ENCODE assay signal across 10 mouse cellular contexts in the genomic region with DNA sequence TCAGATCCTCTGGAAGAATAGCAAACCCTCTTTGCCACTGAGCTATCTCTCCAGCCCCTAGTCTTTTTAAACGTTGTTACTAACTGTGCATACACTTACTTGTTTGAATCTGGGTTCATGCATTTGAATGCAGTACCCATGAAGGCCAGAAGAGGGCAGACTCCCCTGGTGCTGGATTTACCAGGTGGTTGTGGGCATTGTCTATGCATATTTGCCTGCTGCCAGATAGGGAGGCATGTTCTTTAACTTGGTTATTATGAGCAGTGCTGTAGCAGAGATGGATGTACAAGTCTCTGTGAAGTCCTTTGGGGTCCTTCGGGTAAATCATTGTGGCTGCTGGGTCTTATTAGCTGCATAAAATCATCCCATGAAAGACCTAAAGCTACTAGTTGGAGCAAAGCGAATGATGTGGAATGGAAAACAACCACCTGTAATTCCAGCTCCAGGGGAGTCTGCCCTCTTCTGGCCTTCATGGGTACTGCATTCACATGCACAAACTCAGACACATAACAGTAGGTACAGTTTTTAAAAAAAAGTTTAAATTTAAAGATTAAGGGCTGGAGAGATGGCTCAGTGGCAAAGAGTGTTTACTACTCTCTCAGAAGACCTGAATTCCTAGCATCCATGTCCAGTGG.
DNase-seq lines count a peak whose midpoint lies in the region; ATAC-seq and TF ChIP-seq lines count a peak whose summit lies in the region.
"Had no signal": no experiment of that assay in that cellular context is flagged by ENCODE, and none has a peak within 500 bp of the region (broad histone marks: within the 10 kb centered on the region; RNA-seq: fewer than 3 reads in every experiment).

No protein-coding gene starts in this region.

- 65% methylated on average over 3 of the region's 3 CpGs for whole genome bisulfite sequencing in liver, adult 2 months
- WGBS in forebrain, embryonic 15.5 days = 72% methylated on average over 3 of the region's 3 CpGs
- 73% methylated on average over 3 of the region's 3 CpGs for WGBS in limb, embryonic 10.5 days

- TF ChIP-seq POLR2A in liver, adult 2 months (IDR thresholded peaks at IDR 0.05; ENCODE audit: extremely low read depth, insufficient read depth, low read length) = no peak
- TF ChIP-seq POLR2A in testis, adult 2 months (IDR thresholded peaks at IDR 0.05; ENCODE audit: control insufficient read depth, low read depth, low read length) = no peak

- H3K4me1 ChIP-seq in liver, adult 2 months (ENCODE audit: control insufficient read depth, insufficient read depth, low read length) = no peaks in the 10 kb centered on the region
- peaks cover 15% of the 10 kb centered on the region for H3K4me1 ChIP-seq in forebrain, embryonic 15.5 days
- no peaks in the 10 kb centered on the region for H3K4me1 ChIP-seq in limb, embryonic 10.5 days
- no peaks in the 10 kb centered on the region for H3K4me1 ChIP-seq in testis, adult 2 months (ENCODE audit: control insufficient read depth, insufficient read depth, low read length)
- H3K4me1 ChIP-seq: embryonic facial prominence, embryonic 13.5 days; neural tube, embryonic 13.5 days had no signal

- POLR2A ChIA-PET in Patski (lab: Charles Lee) = no interaction called here

- no peak for ATAC-seq in Patski
- no peak for ATAC-seq in forebrain, embryonic 15.5 days (replicated peaks)
- no peak for ATAC-seq in erythroblast, adult 5-6 weeks (replicated peaks; ENCODE audit: low FRiP score, poor library complexity, severe bottlenecking)

- no peak overlapping the region for H3K27ac ChIP-seq in liver, adult 2 months (replicated peaks; ENCODE audit: insufficient read depth, low read depth, low read length)
- peak overlapping the region; percentile 84 for H3K27ac ChIP-seq in forebrain, embryonic 15.5 days (replicated peaks)
- H3K27ac ChIP-seq in limb, embryonic 10.5 days = no peak overlapping the region
- no peak overlapping the region for H3K27ac ChIP-seq in testis, adult 2 months (ENCODE audit: control insufficient read depth, insufficient read depth, low read depth, low read length)
- H3K27ac ChIP-seq: embryonic facial prominence, embryonic 13.5 days; neural tube, embryonic 13.5 days had no signal

- in situ Hi-C loops in Patski (cut with MboI; ENCODE audit: low pct_unique_long_range_greater_than_20kb) = no loop called here

- CTCF ChIA-PET in Patski (lab: Charles Lee) = interaction anchor here (0.7 to 3.4 kb wide), 12 partner anchors 8 to 424 kb away, joined by 3 to 17 read pairs (median 3); partner anchors contain the start of gene Galnt17

- no peak overlapping the region for H3K4me2 ChIP-seq in forebrain, embryonic 15.5 days (replicated peaks)
- H3K4me2 ChIP-seq: embryonic facial prominence, embryonic 13.5 days; neural tube, embryonic 13.5 days had no signal

- H3K4me3 ChIP-seq in liver, adult 2 months (ENCODE audit: insufficient read depth, low read depth, low read length) = no peak overlapping the region
- no peak overlapping the region for H3K4me3 ChIP-seq in forebrain, embryonic 15.5 days
- H3K4me3 ChIP-seq in limb, embryonic 10.5 days = no peak overlapping the region
- no peak overlapping the region for H3K4me3 ChIP-seq in testis, adult 2 months (ENCODE audit: control insufficient read depth, low read depth, low read length)
- H3K4me3 ChIP-seq: embryonic facial prominence, embryonic 13.5 days; neural tube, embryonic 13.5 days had no signal

- H3K9me3 ChIP-seq in forebrain, embryonic 15.5 days = peaks cover 3% of the 10 kb centered on the region; the same call in 1 of the 2 replicates
- H3K9me3 ChIP-seq in limb, embryonic 10.5 days (replicated peaks) = no peaks in the 10 kb centered on the region

- TF ChIP-seq CTCF in liver, adult 2 months (IDR thresholded peaks at IDR 0.05; ENCODE audit: low read depth, low read length) = peak; percentile 50; the same call in 1 of the 2 replicates
- TF ChIP-seq CTCF in Patski (IDR thresholded peaks at IDR 0.05) = peak; percentile 65
- peak; percentile 45; the same call in 1 of the 2 replicates for TF ChIP-seq CTCF in testis, adult 2 months (IDR thresholded peaks at IDR 0.05; ENCODE audit: control insufficient read depth, insufficient read depth, insufficient replicate concordance, low read depth, low read length)

- H3K79me2 ChIP-seq in liver, adult 2 months (ENCODE audit: control insufficient read depth, insufficient read depth, low read length) = no peaks in the 10 kb centered on the region

- no peaks in the 10 kb centered on the region for H3K27me3 ChIP-seq in liver, adult 2 months (ENCODE audit: control insufficient read depth, insufficient read depth, low read length)
- no peaks in the 10 kb centered on the region for H3K27me3 ChIP-seq in Patski
- H3K27me3 ChIP-seq in forebrain, embryonic 15.5 days = no peaks in the 10 kb centered on the region
- no peaks in the 10 kb centered on the region for H3K27me3 ChIP-seq in limb, embryonic 10.5 days (ENCODE audit: low read depth, poor library complexity, severe bottlenecking)
- no peaks in the 10 kb centered on the region for H3K27me3 ChIP-seq in testis, adult 2 months (ENCODE audit: control insufficient read depth, insufficient read depth, low read length)
- H3K27me3 ChIP-seq: embryonic facial prominence, embryonic 13.5 days; neural tube, embryonic 13.5 days had no signal

- no peaks in the 10 kb centered on the region for H3K36me3 ChIP-seq in liver, adult 2 months (ENCODE audit: control insufficient read depth, insufficient read depth, low read length)
- no peaks in the 10 kb centered on the region for H3K36me3 ChIP-seq in forebrain, embryonic 15.5 days
- no peaks in the 10 kb centered on the region for H3K36me3 ChIP-seq in limb, embryonic 10.5 days
- no peaks in the 10 kb centered on the region for H3K36me3 ChIP-seq in testis, adult 2 months (ENCODE audit: control insufficient read depth, insufficient read depth, low read length)
- H3K36me3 ChIP-seq: embryonic facial prominence, embryonic 13.5 days; neural tube, embryonic 13.5 days had no signal

- DNase-seq in liver, adult 2 months (ENCODE audit: extremely low read depth, low read depth, low spot score) = peak; percentile 9
- no peak for DNase-seq in liver
- no peak for DNase-seq in Patski (ENCODE audit: low read depth, low spot score)
- peak; percentile 45 for DNase-seq in brain, adult 2 months (ENCODE audit: low read depth, low spot score)
- DNase-seq in limb, embryonic 10.5 days (ENCODE audit: low spot score) = peak; percentile 58

- H3K9ac ChIP-seq in liver, adult 2 months (ENCODE audit: low read depth, low read length) = no peak overlapping the region
- no peak overlapping the region for H3K9ac ChIP-seq in forebrain, embryonic 15.5 days (replicated peaks)
- H3K9ac ChIP-seq: embryonic facial prominence, embryonic 13.5 days; neural tube, embryonic 13.5 days had no signal

Comparison
In these comparisons a context has a peak if more than half of its experiments do, and no peak if none do; other contexts are left out.
1. DNase-seq: peak in liver, adult 2 months (single experiment), brain, adult 2 months (single experiment) and limb, embryonic 10.5 days (single experiment); none in liver (single experiment) and Patski (single experiment).
2. Peak in every context shown above with its lines, with median percentiles within 50 percentile points of each other: CTCF ChIP-seq.